Mouse (Mus musculus): ENCODE measurements at regions not wholly inside any gene's neighbourhood (a gene's known extent, or its start where the extent isn't known, plus 50 kb on each side); places are given as distances from the start of the nearest gene placed in this dataset.

GRCm38 (mm10) chr16:30755771-30756170 lies 156.2 kb downstream of the Fam43a start:
- TF ChIP-seq POLR2A (IDR thresholded peaks at IDR 0.05; ENCODE audit: low read depth, low read length) (no peak), CTCF (IDR thresholded peaks at IDR 0.05; ENCODE audit: extremely low read depth, insufficient read depth, insufficient read length, insufficient replicate concordance) (no peak)

All from spleen, adult 2 months (tissue).